Mouse (Mus musculus) left cerebral cortex, postnatal 25 days (tissue): ENCODE results near the gene Dnmt3a. TPM values are rescaled to one million over a fixed set of nuclear protein-coding genes. Genes with fewer than 3 reads are reported as not detected.
A peak's percentile ranks its signal among the peaks of the same experiment; 100 is the strongest.
"Not testable (repeated sequence)": the region's sequence is repeated elsewhere in the genome, so short reads cannot be mapped to it uniquely, and the experiment has no call there.

Experiments
- DNase-seq, 2 experiments: peaks; one replicate each; pipeline ENCODE4 v3.0.0; 2022; ENCODE audit warnings: low spot score in 2 of 2, mixed read lengths in 1 of 2
- intact Hi-C: fragments of 180-260 bp; cut with DNase I; formaldehyde crosslinking; loops from one replicate; pipeline ENCODE4 v1.15.1; 2025
- total RNA-seq, 2 experiments: library from RNA; stranded (reverse); gene quantifications; 2 replicates each; pipeline ENCODE4 v1.2.3; 2021

Gene Dnmt3a
- total RNA-seq, 2 experiments from 2014 or later = 138 to 148 TPM

GRCm38 (mm10) chr12:3894525-3894924, 88.7 kb downstream of the Dnmt3a start:
- intact Hi-C loops = no loop called here
- DNase-seq = no peak

GRCm38 (mm10) chr12:3897057-3897545, 91.3 kb downstream of the Dnmt3a start:
- DNase-seq = no peak
- intact Hi-C loops = no loop called here

- intact Hi-C loops = no loop called here
- no peak for DNase-seq
These were observed 93.0 kb downstream of the Dnmt3a start for GRCm38 (mm10) chr12:3898811-3899210.

GRCm38 (mm10) chr12:3905436-3905835, 99.6 kb downstream of the Dnmt3a start:
- no peak for DNase-seq
- intact Hi-C loops = no loop called here

GRCm38 (mm10) chr12:3906308-3906707, 100.5 kb downstream of the Dnmt3a start:
- intact Hi-C loops = no loop called here
- no peak for DNase-seq

GRCm38 (mm10) chr12:3907008-3907407, 101.2 kb downstream of the Dnmt3a start:
- intact Hi-C loops = no loop called here
- no peak for DNase-seq

- intact Hi-C loops = no loop called here
- DNase-seq = no peak
These were observed 101.6 kb downstream of the Dnmt3a start for GRCm38 (mm10) chr12:3907418-3907817.

- intact Hi-C loops = no loop called here
- DNase-seq = no peak
These were observed 104.8 kb downstream of the Dnmt3a start for GRCm38 (mm10) chr12:3910466-3911093.

- DNase-seq = no peak
- intact Hi-C loops = no loop called here
These were observed 106.1 kb downstream of the Dnmt3a start for GRCm38 (mm10) chr12:3911831-3912348.

GRCm38 (mm10) chr12:3915852-3916251, 110.0 kb downstream of the Dnmt3a start:
- no peak for DNase-seq
- intact Hi-C loops = no loop called here

GRCm38 (mm10) chr12:3917668-3918341, 112.0 kb downstream of the Dnmt3a start:
- DNase-seq = peak in 1 of 2 experiments; percentile 25
- intact Hi-C loops = no loop called here

GRCm38 (mm10) chr12:3918577-3918976, 112.8 kb downstream of the Dnmt3a start:
- intact Hi-C loops = no loop called here
- no peak for DNase-seq

GRCm38 (mm10) chr12:3919423-3919822, 113.6 kb downstream of the Dnmt3a start:
- intact Hi-C loops = no loop called here
- DNase-seq = no peak

GRCm38 (mm10) chr12:3926127-3926526, 120.3 kb downstream of the Dnmt3a start:
- intact Hi-C loops = loop anchor here (1.0 to 5.0 kb wide), 3 partner anchors 56 to 281 kb away; no protein-coding TSS in a partner anchor
- peak; percentile 61 to 75 for DNase-seq

GRCm38 (mm10) chr12:3928841-3929240, 123.0 kb downstream of the Dnmt3a start:
- intact Hi-C loops = loop anchor here (5.0 kb wide), 2 partner anchors 53 to 278 kb away; no protein-coding TSS in a partner anchor
- peak in 1 of 2 experiments; percentile 60 for DNase-seq

GRCm38 (mm10) chr12:3930090-3930865, 124.5 kb downstream of the Dnmt3a start:
- intact Hi-C loops = not testable (repeated sequence)

GRCm38 (mm10) chr12:3942026-3942425, 136.2 kb downstream of the Dnmt3a start:
- no peak for DNase-seq
- intact Hi-C loops = no loop called here

More at GRCm38 (mm10) chr12:3930090-3930865, 124.5 kb downstream of the Dnmt3a start:
- DNase-seq = peak; percentile 39 to 75

- DNase-seq = no peak
These were observed 138.8 kb downstream of the Dnmt3a start for GRCm38 (mm10) chr12:3944454-3945073.

GRCm38 (mm10) chr12:3947503-3947902, 141.7 kb downstream of the Dnmt3a start:
- intact Hi-C loops = no loop called here
- no peak for DNase-seq

More at GRCm38 (mm10) chr12:3944454-3945073, 138.8 kb downstream of the Dnmt3a start:
- intact Hi-C loops = no loop called here
